Mouse (Mus musculus) mouse trophoblast stem cell (cell line): ENCODE data around the gene Bri3.
"Not testable (repeated sequence)": the region's sequence is repeated elsewhere in the genome, so short reads cannot be mapped to it uniquely, and the experiment has no call there.

ENCODE experiments used
- in situ Hi-C, 2 experiments: fragments of 300-500 bp; cut with MseI, MboI; formaldehyde crosslinking; loops; 2 replicates in 1 of 2; 3 replicates in 1 of 2; pipeline ENCODE4 v1.15.1; 2025

The Bri3 gene

GRCm38 (mm10) chr5:144289769-144290440, 45.7 kb downstream of the Bri3 start:
- in situ Hi-C loops = no loop called here

GRCm38 (mm10) chr5:144294908-144295307, 50.7 kb downstream of the Bri3 start:
- in situ Hi-C loops = no loop called here

DNA sequence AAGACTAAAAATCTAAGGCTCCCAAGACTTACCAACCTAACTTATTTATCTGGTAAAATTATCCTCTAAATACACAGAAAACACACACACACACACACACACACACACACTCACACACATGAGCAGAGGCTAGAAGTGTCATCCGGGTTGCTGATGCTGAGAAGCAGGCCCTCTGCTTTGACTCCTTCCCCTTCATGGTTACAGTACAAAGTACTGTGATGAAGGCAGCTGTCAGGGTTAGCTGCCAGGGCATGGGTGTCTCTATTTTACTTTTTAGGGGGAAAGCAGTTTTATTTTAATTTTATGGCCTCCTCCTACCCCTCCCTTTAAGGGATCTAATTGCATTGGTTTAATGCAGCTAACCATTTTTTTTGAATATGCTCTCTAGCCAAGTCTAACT, 51.1 kb downstream of the Bri3 start:
- in situ Hi-C loops = no loop called here

- in situ Hi-C loops = no loop called here
These were observed 51.9 kb downstream of the Bri3 start for GRCm38 (mm10) chr5:144296090-144296604.

GRCm38 (mm10) chr5:144303071-144303470, 58.8 kb downstream of the Bri3 start:
- in situ Hi-C loops = no loop called here

DNA sequence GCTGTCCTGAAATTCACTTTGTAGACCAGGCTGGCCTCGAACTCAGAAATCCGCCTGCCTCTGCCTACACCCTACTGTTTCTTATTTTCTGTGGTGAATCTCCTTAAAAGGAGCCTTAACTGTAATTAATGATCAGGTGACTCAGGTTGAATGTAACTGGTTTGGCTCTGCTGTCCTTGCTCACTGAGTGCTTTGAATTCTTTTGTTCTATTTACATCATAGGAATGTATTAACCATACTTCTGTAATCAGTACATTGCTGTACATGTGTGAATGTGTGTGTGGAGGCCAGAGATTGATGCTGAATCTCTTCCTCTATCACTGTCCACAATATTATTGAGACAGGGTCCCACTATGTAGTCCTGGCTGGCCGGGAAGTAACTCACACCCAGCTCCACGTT, 64.7 kb downstream of the Bri3 start:
- in situ Hi-C loops = no loop called here

- in situ Hi-C loops = no loop called here
These were observed 67.9 kb downstream of the Bri3 start for GRCm38 (mm10) chr5:144312183-144312582.

DNA sequence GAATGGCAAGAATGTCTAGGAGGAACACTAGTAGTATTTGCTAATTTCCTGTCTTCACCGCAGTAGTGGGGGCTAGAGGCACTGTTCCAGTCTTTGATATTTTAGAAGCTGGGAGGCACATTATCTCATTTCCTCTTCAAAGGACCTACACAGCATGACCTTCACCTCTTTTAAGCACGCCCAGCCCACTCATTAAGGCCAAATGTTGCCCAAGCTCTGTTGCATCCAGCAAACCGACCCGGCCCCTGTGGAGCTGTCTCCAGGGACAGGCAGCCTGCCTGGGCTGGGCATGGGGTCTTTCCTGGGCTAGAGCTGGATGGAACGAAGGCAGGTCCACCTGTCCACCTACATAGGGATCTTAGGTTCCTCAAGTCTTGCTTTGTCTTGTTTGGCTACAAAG, 69.1 kb downstream of the Bri3 start:
- in situ Hi-C loops = no loop called here

DNA sequence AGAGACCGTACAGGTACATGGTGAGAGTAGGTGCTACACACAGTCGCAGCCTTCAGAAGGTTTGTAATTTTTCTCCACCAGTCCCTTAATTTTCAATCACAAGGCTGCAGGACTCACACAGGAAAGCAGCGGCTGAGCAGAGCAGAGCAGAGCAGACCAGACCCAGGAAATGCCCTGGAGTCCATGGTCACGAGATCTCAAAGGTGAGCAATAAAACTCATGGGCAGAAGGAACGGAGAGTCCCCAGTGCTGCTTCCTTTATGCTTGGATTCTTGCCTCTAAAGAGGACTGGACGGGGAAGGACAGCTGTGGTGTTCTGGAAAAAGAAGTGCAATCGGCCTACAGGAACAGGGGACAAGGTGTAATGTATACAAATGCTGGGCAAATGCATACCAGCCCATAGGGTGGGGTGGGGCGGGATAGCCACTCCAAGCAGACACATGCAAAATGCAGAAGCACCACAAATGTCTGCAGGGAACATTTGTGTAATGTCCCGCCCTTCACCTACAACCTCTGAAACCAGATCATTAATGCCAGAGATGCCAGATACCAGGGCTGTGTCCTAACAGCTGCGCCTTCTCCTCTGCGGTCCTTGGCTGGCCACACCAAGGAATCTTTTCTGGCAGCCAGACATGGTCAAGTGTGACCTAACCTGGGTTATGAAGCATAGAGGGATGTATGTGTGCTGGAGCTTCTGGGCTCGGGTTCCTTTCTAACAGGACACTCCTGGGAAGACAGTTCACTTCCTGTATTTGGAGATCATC, 70.7 kb downstream of the Bri3 start:
- in situ Hi-C loops = no loop called here

DNA sequence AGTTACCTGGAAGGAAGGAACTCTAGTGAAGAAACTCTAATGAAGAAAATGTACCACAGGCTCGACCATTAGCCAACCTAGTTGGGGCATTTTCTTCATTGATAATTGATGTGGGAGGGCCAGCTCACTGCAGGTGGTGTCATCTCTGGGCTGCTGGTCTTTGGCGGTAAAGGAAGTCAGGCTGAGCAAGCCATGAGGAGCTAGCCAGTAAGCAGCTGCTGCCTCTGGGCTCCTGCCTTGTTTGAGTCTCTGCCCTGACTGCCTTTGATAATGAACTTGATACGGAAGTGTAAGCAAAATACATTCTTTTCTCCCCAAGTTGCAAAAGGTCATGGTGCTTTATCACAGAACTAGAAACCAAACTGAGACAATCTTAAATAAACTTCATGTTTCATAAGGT, 72.2 kb downstream of the Bri3 start:
- in situ Hi-C loops = no loop called here

DNA sequence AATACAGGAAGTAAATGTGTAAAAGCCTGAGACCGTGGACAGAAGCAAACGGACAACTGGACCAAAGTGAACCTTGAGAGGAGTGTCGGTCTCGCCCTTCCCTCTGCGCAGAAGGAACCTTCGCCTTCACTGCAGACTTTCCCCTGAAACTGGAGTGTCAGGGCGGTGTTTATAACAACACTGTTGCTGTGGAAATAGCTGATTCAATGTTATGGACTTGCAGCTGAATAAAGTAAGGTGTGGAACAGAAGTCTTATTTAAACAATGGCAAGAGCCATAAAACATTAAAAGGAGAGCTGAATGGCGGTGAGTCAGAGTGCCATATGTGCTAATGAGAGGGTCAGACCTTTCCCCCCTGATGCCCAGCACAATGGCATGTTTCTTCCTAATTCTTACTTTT, 73.2 kb downstream of the Bri3 start:
- in situ Hi-C loops = no loop called here

GRCm38 (mm10) chr5:144318286-144318685, 74.0 kb downstream of the Bri3 start:
- in situ Hi-C loops = no loop called here

DNA sequence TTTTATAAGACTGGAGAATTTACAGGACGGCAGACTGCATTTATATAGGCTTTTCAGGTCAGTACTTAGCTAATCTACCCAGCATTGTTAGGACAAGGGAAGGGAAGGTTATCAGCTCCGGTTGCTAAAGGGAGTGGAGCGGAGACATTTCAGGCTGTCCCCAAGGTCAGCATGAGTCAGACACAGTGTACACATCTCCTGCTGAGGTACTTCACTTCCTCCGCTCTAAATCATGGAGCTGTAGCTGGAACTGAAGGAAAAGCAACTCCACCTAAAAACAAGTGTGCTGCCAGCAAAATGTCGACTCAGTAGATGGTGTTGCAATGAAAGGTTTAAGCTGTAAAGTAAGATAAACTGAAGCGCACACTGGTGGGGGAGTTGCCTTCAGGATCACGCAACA, 77.4 kb downstream of the Bri3 start:
- in situ Hi-C loops = no loop called here

GRCm38 (mm10) chr5:144322717-144323116, 78.5 kb downstream of the Bri3 start:
- in situ Hi-C loops = no loop called here

DNA sequence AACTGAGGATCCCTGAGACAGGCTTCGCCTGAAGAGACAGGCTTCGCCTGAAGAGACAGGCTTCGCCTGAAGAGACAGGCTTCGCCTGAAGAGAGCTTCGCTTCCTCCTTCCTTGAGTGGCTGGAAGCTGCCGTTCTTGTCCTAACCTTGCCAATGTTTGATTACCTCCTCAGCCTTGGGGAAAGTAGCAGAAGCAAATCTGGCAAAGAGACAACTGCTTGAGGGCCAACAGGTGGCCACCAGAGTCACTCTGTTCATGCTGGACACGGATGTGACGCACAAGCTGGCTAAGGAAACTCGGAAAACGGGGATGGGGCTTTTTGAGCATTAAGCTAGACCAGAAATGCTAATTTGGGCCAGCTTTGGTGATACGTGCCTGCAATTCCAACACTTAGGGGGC, 89.8 kb downstream of the Bri3 start:
- in situ Hi-C loops = no loop called here

DNA sequence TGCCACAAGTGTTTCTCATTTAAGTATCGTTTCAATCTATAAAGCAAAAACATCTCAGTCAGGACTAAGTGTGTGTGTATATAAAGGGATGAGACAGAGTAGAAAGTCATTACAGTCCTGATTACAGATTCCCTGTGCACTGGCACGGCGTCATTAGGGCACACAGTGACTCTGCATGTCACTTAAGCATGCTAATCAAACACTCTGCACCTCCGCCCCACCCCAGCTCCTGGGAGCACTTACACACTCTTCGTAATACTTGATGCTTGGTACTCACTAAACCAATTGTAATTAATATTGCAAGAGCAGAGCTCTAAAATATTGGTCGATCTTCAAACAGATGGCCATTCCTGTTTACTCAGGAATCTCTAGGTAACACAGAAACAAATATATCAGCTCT, 91.1 kb downstream of the Bri3 start:
- in situ Hi-C loops = not testable (repeated sequence)

GRCm38 (mm10) chr5:144338787-144339186, 94.5 kb downstream of the Bri3 start:
- in situ Hi-C loops = no loop called here

GRCm38 (mm10) chr5:144341085-144341484, 96.8 kb downstream of the Bri3 start:
- in situ Hi-C loops = no loop called here

DNA sequence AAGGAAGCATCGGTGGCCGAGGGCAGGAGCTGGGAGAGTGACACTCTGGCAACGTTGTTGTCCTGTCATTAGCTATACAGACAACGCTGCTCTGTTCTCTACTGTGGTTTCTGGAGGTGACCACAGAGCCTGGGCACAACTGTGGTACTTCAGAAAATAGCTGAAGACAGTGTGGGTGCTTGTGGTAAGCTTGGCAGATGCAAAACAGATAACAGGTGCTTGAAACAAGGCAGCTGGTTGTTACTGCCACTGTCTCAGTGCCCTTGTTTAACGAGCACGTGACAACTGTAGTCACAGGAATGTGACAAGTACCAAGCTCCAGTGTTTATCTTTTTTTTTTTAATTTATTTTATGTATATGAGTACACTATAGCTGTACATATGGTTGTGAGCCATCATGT, 100.4 kb downstream of the Bri3 start:
- in situ Hi-C loops = no loop called here

DNA sequence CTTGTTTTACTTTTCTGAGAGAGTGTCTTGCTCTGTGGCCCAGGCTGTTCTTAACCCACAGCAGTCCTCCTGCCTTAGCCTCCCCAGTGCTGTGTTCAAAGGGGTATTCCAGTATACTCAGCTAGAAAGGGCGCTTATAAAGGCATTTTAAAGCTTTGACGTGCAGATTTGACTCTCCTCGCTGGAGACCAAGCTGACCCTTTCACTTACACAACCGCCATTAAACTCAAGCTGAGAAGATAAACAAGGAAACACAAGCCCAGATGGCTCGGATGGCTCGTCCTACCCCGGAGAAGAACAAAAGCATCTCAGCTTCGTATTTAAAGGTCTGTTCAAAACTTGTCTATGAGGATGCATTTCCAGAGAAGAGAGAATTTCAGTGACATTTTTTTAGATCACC, 106.9 kb downstream of the Bri3 start:
- in situ Hi-C loops = no loop called here

GRCm38 (mm10) chr5:144352250-144353047, 108.2 kb downstream of the Bri3 start:
- in situ Hi-C loops = no loop called here

DNA sequence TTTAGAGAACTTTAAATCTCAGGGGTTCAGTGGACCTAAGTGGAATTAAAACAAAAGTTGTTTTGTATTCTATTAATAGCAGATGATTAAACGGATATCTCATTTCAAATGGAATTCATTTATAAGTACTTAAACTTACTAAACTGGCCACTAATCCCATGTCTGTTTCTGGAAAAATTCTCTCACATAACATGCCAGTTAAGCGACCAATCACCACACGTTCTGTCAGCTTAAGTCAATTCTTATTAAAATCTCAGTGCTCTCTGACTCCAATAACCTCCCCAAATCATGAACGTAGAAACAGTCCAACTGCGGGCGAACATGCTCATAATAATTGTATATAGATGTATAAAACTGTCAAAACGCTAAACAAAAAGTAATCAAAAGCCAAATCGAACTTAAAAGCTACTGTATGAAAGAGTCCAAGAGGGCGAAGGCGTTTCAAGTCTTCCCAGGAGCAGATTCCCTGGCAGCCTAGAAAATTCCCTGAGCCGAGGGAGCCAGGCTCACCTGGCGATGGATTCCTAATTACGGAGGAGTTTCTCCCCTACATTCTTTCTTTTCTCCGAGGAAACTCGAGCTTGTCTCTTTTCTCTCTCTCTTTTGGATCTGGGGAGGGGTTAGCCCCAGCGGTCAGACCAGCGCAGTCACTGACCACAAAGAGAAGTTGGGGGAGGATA, 112.7 kb downstream of the Bri3 start:
- in situ Hi-C loops = no loop called here
